Mouse (Mus musculus): ENCODE measurements around the gene Siah3. TPM values are rescaled to one million over a fixed set of nuclear protein-coding genes. Genes with fewer than 3 reads are reported as not detected.

The Siah3 gene
- polyA plus RNA-seq, 1 experiment = not detected

- Histone ChIP-seq H3K36me3 (replicated peaks; ENCODE audit: low read length) (no peaks in the 10 kb centered on the region), H3K9me3 (no peaks in the 10 kb centered on the region), H3K4me3 (replicated peaks) (no peak overlapping the region), H3K4me1 (peaks cover 6% of the 10 kb centered on the region), H3K27me3 (replicated peaks) (peaks cover 2% of the 10 kb centered on the region)
- TF ChIP-seq FLI1 (IDR thresholded peaks at IDR 0.05; ENCODE audit: low read length) (no peak), GATA1 (IDR thresholded peaks at IDR 0.05; ENCODE audit: borderline replicate concordance, low read length) (no peak)
These were observed 61.3 kb downstream of the Siah3 start for GRCm38 (mm10) chr14:75516917-75517595.

GRCm38 (mm10) chr14:75518196-75518887 lies 62.6 kb downstream of the Siah3 start:
- no peak for TF ChIP-seq FLI1 (IDR thresholded peaks at IDR 0.05; ENCODE audit: low read length)
- no peak for TF ChIP-seq GATA1 (IDR thresholded peaks at IDR 0.05; ENCODE audit: borderline replicate concordance, low read length)
- Histone ChIP-seq H3K9me3 (no peaks in the 10 kb centered on the region), H3K36me3 (replicated peaks; ENCODE audit: low read length) (no peaks in the 10 kb centered on the region), H3K27me3 (replicated peaks) (peaks cover 2% of the 10 kb centered on the region), H3K4me3 (replicated peaks) (no peak overlapping the region), H3K4me1 (peaks cover 6% of the 10 kb centered on the region)

- Histone ChIP-seq H3K36me3 (replicated peaks; ENCODE audit: low read length) (no peaks in the 10 kb centered on the region), H3K4me3 (replicated peaks) (no peak overlapping the region), H3K9me3 (no peaks in the 10 kb centered on the region), H3K4me1 (peaks cover 6% of the 10 kb centered on the region), H3K27me3 (replicated peaks) (peaks cover 2% of the 10 kb centered on the region)
- TF ChIP-seq FLI1 (IDR thresholded peaks at IDR 0.05; ENCODE audit: low read length) (no peak), GATA1 (IDR thresholded peaks at IDR 0.05; ENCODE audit: borderline replicate concordance, low read length) (no peak)
These were observed 63.1 kb downstream of the Siah3 start for GRCm38 (mm10) chr14:75518899-75519298.

GRCm38 (mm10) chr14:75519668-75520067 lies 63.9 kb downstream of the Siah3 start:
- Histone ChIP-seq H3K9me3 (no peaks in the 10 kb centered on the region), H3K4me3 (replicated peaks) (no peak overlapping the region), H3K4me1 (peaks cover 6% of the 10 kb centered on the region), H3K36me3 (replicated peaks; ENCODE audit: low read length) (no peaks in the 10 kb centered on the region), H3K27me3 (replicated peaks) (peaks cover 2% of the 10 kb centered on the region)
- TF ChIP-seq FLI1 (IDR thresholded peaks at IDR 0.05; ENCODE audit: low read length) (no peak), GATA1 (IDR thresholded peaks at IDR 0.05; ENCODE audit: borderline replicate concordance, low read length) (no peak)

GRCm38 (mm10) chr14:75524648-75525047 lies 68.9 kb downstream of the Siah3 start:
- no peak for TF ChIP-seq FLI1 (IDR thresholded peaks at IDR 0.05; ENCODE audit: low read length)
- no peak for TF ChIP-seq GATA1 (IDR thresholded peaks at IDR 0.05; ENCODE audit: borderline replicate concordance, low read length)
- peaks cover 7% of the 10 kb centered on the region for H3K27me3 ChIP-seq (replicated peaks)
- H3K4me3 ChIP-seq (replicated peaks) = no peak overlapping the region
- no peaks in the 10 kb centered on the region for H3K36me3 ChIP-seq (replicated peaks; ENCODE audit: low read length)
- no peaks in the 10 kb centered on the region; the same call in 1 of the 2 replicates for H3K4me1 ChIP-seq
- peaks cover 6% of the 10 kb centered on the region; the same call in 1 of the 2 replicates for H3K9me3 ChIP-seq

- H3K27me3 ChIP-seq (replicated peaks) = peaks cover 9% of the 10 kb centered on the region
These were observed 69.8 kb downstream of the Siah3 start for GRCm38 (mm10) chr14:75525376-75526145.

GRCm38 (mm10) chr14:75527464-75528190 lies 71.8 kb downstream of the Siah3 start:
- TF ChIP-seq FLI1 (IDR thresholded peaks at IDR 0.05; ENCODE audit: low read length) (no peak), GATA1 (IDR thresholded peaks at IDR 0.05; ENCODE audit: borderline replicate concordance, low read length) (no peak)
- Histone ChIP-seq H3K4me1 (no peaks in the 10 kb centered on the region; the same call in 1 of the 2 replicates), H3K4me3 (replicated peaks) (no peak overlapping the region), H3K36me3 (replicated peaks; ENCODE audit: low read length) (no peaks in the 10 kb centered on the region), H3K9me3 (peaks cover 6% of the 10 kb centered on the region; the same call in 1 of the 2 replicates), H3K27me3 (replicated peaks) (peaks cover 14% of the 10 kb centered on the region)

More at GRCm38 (mm10) chr14:75525376-75526145, 69.8 kb downstream of the Siah3 start:
- H3K4me1 ChIP-seq = no peaks in the 10 kb centered on the region; the same call in 1 of the 2 replicates
- H3K9me3 ChIP-seq = peaks cover 6% of the 10 kb centered on the region; the same call in 1 of the 2 replicates
- TF ChIP-seq FLI1 (IDR thresholded peaks at IDR 0.05; ENCODE audit: low read length) (no peak), GATA1 (IDR thresholded peaks at IDR 0.05; ENCODE audit: borderline replicate concordance, low read length) (no peak)
- no peaks in the 10 kb centered on the region for H3K36me3 ChIP-seq (replicated peaks; ENCODE audit: low read length)
- H3K4me3 ChIP-seq (replicated peaks) = peak overlapping the region; percentile 38

GRCm38 (mm10) chr14:75530815-75531353 lies 75.1 kb downstream of the Siah3 start:
- TF ChIP-seq FLI1 (IDR thresholded peaks at IDR 0.05; ENCODE audit: low read length) (no peak), GATA1 (IDR thresholded peaks at IDR 0.05; ENCODE audit: borderline replicate concordance, low read length) (no peak)
- Histone ChIP-seq H3K4me1 (no peaks in the 10 kb centered on the region), H3K36me3 (replicated peaks; ENCODE audit: low read length) (no peaks in the 10 kb centered on the region), H3K9me3 (peaks cover under 1% of the 10 kb centered on the region; the same call in 1 of the 2 replicates), H3K4me3 (replicated peaks) (no peak overlapping the region), H3K27me3 (replicated peaks) (peaks cover 11% of the 10 kb centered on the region)

- Histone ChIP-seq H3K9me3 (no peaks in the 10 kb centered on the region), H3K4me1 (no peaks in the 10 kb centered on the region), H3K4me3 (replicated peaks) (no peak overlapping the region), H3K27me3 (replicated peaks) (peaks cover 7% of the 10 kb centered on the region), H3K36me3 (replicated peaks; ENCODE audit: low read length) (no peaks in the 10 kb centered on the region)
- TF ChIP-seq FLI1 (IDR thresholded peaks at IDR 0.05; ENCODE audit: low read length) = no peak
- no peak for TF ChIP-seq GATA1 (IDR thresholded peaks at IDR 0.05; ENCODE audit: borderline replicate concordance, low read length)
These were observed 83.4 kb downstream of the Siah3 start for GRCm38 (mm10) chr14:75539205-75539604.
